Mouse (Mus musculus) yolk sac, embryonic 10.5 days (tissue): Measurements from ENCODE around the gene Sik3.

ENCODE experiments used
- DNase-seq: peaks from one replicate; pipeline ENCODE4 v3.0.0-alpha.2; 2017; ENCODE audit warnings: low spot score

Sik3 gene

GRCm38 (mm10) chr9:46015831-46016230, 3.2 kb downstream of the Sik3 start:
- DNase-seq: peak; percentile 22

GRCm38 (mm10) chr9:46016417-46016816, 3.8 kb downstream of the Sik3 start:
- no peak for DNase-seq

GRCm38 (mm10) chr9:46018316-46018715, 5.7 kb downstream of the Sik3 start:
- no peak for DNase-seq

GRCm38 (mm10) chr9:46019975-46020374, 7.4 kb downstream of the Sik3 start:
- DNase-seq: peak; percentile 34

GRCm38 (mm10) chr9:46023591-46023990, 11.0 kb downstream of the Sik3 start:
- DNase-seq: no peak

GRCm38 (mm10) chr9:46026058-46026849, 13.6 kb downstream of the Sik3 start:
- DNase-seq: no peak

GRCm38 (mm10) chr9:46027994-46028393, 15.4 kb downstream of the Sik3 start:
- no peak for DNase-seq

- DNase-seq: no peak
Measured at GRCm38 (mm10) chr9:46029534-46029933, 16.9 kb downstream of the Sik3 start.

- no peak for DNase-seq
Measured at GRCm38 (mm10) chr9:46030184-46030583, 17.6 kb downstream of the Sik3 start.

- peak; percentile 24 for DNase-seq
Measured at GRCm38 (mm10) chr9:46030968-46031367, 18.3 kb downstream of the Sik3 start.

- DNase-seq: no peak
Measured at GRCm38 (mm10) chr9:46032190-46032589, 19.6 kb downstream of the Sik3 start.

- no peak for DNase-seq
Measured at GRCm38 (mm10) chr9:46033058-46033457, 20.4 kb downstream of the Sik3 start.

GRCm38 (mm10) chr9:46033862-46034261, 21.2 kb downstream of the Sik3 start:
- no peak for DNase-seq

GRCm38 (mm10) chr9:46035290-46035871, 22.8 kb downstream of the Sik3 start:
- no peak for DNase-seq

- no peak for DNase-seq
Measured at GRCm38 (mm10) chr9:46036881-46037280, 24.3 kb downstream of the Sik3 start.

GRCm38 (mm10) chr9:46038786-46039185, 26.2 kb downstream of the Sik3 start:
- no peak for DNase-seq

- DNase-seq: no peak
Measured at GRCm38 (mm10) chr9:46041186-46041585, 28.6 kb downstream of the Sik3 start.

GRCm38 (mm10) chr9:46042387-46042786, 29.8 kb downstream of the Sik3 start:
- no peak for DNase-seq

- DNase-seq: no peak
Measured at GRCm38 (mm10) chr9:46043626-46044025, 31.0 kb downstream of the Sik3 start.

- no peak for DNase-seq
Measured at GRCm38 (mm10) chr9:46046724-46047517, 34.3 kb downstream of the Sik3 start.

GRCm38 (mm10) chr9:46049525-46049924, 36.9 kb downstream of the Sik3 start:
- no peak for DNase-seq

- no peak for DNase-seq
Measured at GRCm38 (mm10) chr9:46050203-46050602, 37.6 kb downstream of the Sik3 start.
